Mouse (Mus musculus) retina, postnatal 1 day (tissue): ENCODE measurements at regions not wholly inside any gene's neighbourhood (a gene's known extent, or its start where the extent isn't known, plus 50 kb on each side); places are given as distances from the start of the nearest gene placed in this dataset.

Source experiments
- DNase-seq: peaks from one replicate; pipeline ENCODE4 v3.0.0-alpha.2; 2012

DNA sequence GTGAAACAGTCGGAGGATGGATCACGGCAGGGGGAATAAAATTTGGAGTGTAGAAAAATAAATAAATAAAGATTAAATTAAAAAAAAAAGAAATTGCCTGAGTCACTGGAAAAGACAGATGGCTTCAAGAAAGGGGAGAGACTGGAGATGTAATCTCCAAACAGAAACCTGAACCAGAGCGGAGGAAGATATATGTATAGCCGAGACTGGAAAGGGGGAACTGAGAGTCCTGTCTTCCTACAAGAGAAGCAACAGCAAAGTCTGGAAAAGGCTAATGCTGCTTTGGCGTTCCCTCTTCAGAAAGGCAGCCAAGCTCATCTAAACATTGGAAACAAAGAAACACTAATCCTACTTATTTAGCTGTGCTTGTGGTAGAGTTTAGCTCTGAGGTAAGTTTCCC lies 619.6 kb downstream of the Pom121l12 start:
- no peak for DNase-seq

DNA sequence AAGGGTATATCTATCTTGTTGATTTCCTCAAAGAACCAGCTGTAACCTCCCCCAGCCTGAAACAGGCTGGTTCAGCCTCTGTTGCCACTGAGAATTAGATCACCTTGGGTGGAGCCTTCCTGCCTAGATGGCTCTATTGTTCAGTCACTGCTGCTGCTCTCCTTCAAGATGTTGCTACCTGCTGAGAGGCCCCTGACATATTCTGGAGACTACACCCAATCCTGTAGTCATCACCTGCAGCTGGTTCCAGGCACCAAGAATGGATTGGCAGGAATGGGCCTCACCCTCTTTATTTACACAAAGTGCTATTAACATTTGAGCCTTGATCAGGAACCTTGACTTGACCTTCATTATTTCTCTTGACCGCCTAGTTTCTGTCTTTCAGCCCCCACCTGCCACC lies 622.8 kb downstream of the Pom121l12 start:
- no peak for DNase-seq

GRCm38 (mm10) chr11:15250022-15250421 lies 650.9 kb downstream of the Pom121l12 start:
- peak; percentile 0 for DNase-seq

GRCm38 (mm10) chr11:15274043-15274773 lies 675.1 kb downstream of the Pom121l12 start:
- no peak for DNase-seq

GRCm38 (mm10) chr11:15308457-15308856 lies 709.4 kb downstream of the Pom121l12 start:
- DNase-seq = no peak
